Mouse (Mus musculus): Measurements from ENCODE around the gene Antxr1.

The Antxr1 gene

GRCm38 (mm10) chr6:87129861-87130260, 205.8 kb downstream of the Antxr1 start:
- no peak for TF ChIP-seq GATA4 (IDR thresholded peaks at IDR 0.05; ENCODE audit: insufficient replicate concordance, low read length)

GRCm38 (mm10) chr6:87127049-87127753, 208.4 kb downstream of the Antxr1 start:
- no peak for TF ChIP-seq GATA4 (IDR thresholded peaks at IDR 0.05; ENCODE audit: insufficient replicate concordance, low read length)

GRCm38 (mm10) chr6:87123973-87124372, 211.6 kb downstream of the Antxr1 start:
- TF ChIP-seq GATA4 (IDR thresholded peaks at IDR 0.05; ENCODE audit: insufficient replicate concordance, low read length), result no peak

- TF ChIP-seq GATA4 (IDR thresholded peaks at IDR 0.05; ENCODE audit: insufficient replicate concordance, low read length), result no peak
Measured at GRCm38 (mm10) chr6:87123406-87123805, 212.2 kb downstream of the Antxr1 start.

- no peak for TF ChIP-seq GATA4 (IDR thresholded peaks at IDR 0.05; ENCODE audit: insufficient replicate concordance, low read length)
Measured at GRCm38 (mm10) chr6:87121961-87122360, 213.7 kb downstream of the Antxr1 start.

GRCm38 (mm10) chr6:87120661-87121060, 215.0 kb downstream of the Antxr1 start:
- no peak for TF ChIP-seq GATA4 (IDR thresholded peaks at IDR 0.05; ENCODE audit: insufficient replicate concordance, low read length)

- no peak for TF ChIP-seq GATA4 (IDR thresholded peaks at IDR 0.05; ENCODE audit: insufficient replicate concordance, low read length)
Measured at GRCm38 (mm10) chr6:87119975-87120374, 215.6 kb downstream of the Antxr1 start.

GRCm38 (mm10) chr6:87119066-87119837, 216.4 kb downstream of the Antxr1 start:
- TF ChIP-seq GATA4 (IDR thresholded peaks at IDR 0.05; ENCODE audit: insufficient replicate concordance, low read length), result no peak

- no peak for TF ChIP-seq GATA4 (IDR thresholded peaks at IDR 0.05; ENCODE audit: insufficient replicate concordance, low read length)
Measured at GRCm38 (mm10) chr6:87116596-87116995, 219.0 kb downstream of the Antxr1 start.

- no peak for TF ChIP-seq GATA4 (IDR thresholded peaks at IDR 0.05; ENCODE audit: insufficient replicate concordance, low read length)
Measured at GRCm38 (mm10) chr6:87115981-87116380, 219.6 kb downstream of the Antxr1 start.

- TF ChIP-seq GATA4 (IDR thresholded peaks at IDR 0.05; ENCODE audit: insufficient replicate concordance, low read length), result no peak
Measured at GRCm38 (mm10) chr6:87112125-87112524, 223.5 kb downstream of the Antxr1 start.

- TF ChIP-seq GATA4 (IDR thresholded peaks at IDR 0.05; ENCODE audit: insufficient replicate concordance, low read length), result no peak
Measured at GRCm38 (mm10) chr6:87111493-87111892, 224.1 kb downstream of the Antxr1 start.

GRCm38 (mm10) chr6:87104123-87104796, 231.4 kb downstream of the Antxr1 start, which contains the start of gene D6Ertd527e:
D6Ertd527e (plus strand) TSS chr6:87104746.
- TF ChIP-seq GATA4 (IDR thresholded peaks at IDR 0.05; ENCODE audit: insufficient replicate concordance, low read length), result no peak

GRCm38 (mm10) chr6:87103314-87103713, 232.3 kb downstream of the Antxr1 start:
- TF ChIP-seq GATA4 (IDR thresholded peaks at IDR 0.05; ENCODE audit: insufficient replicate concordance, low read length), result no peak

- TF ChIP-seq GATA4 (IDR thresholded peaks at IDR 0.05; ENCODE audit: insufficient replicate concordance, low read length), result no peak
Measured at GRCm38 (mm10) chr6:87102421-87102911, 233.2 kb downstream of the Antxr1 start.
